Mouse (Mus musculus) Patski (cell line): ENCODE results near the gene Gm2431. TPM values are rescaled to one million over a fixed set of nuclear protein-coding genes. Genes with fewer than 3 reads are reported as not detected.

Source experiments
- ATAC-seq: fragments of 100-300 bp; one replicate; pipeline ENCODE4 v1.8.0; 2021
- CTCF ChIA-PET: fragments of 350-600 bp; sonication (Branson Sonifier 250); formaldehyde crosslinking; loops from one replicate; lab custom pipeline; 2022; ENCODE audit warnings: inconsistent platforms; lab: Charles Lee
- POLR2A ChIA-PET: fragments of 350-600 bp; sonication (Branson Sonifier 250); formaldehyde crosslinking; loops from one replicate; lab custom pipeline; 2022; ENCODE audit warnings: antibody characterized with exemption, inconsistent platforms; lab: Charles Lee
- DNase-seq: peaks from one replicate; pipeline ENCODE4 v3.0.0-alpha.2; 2011; ENCODE audit warnings: low read depth, low spot score
- H3K27me3 ChIP-seq: fragments of 371-371 bp; one replicate; pipeline ENCODE4 v1.5.1; 2021
- CTCF ChIP-seq: fragments of 100-300 bp; IDR thresholded peaks from one replicate; pipeline ENCODE4 v1.5.1; 2021
- in situ Hi-C: fragments of 300-500 bp; cut with MboI; formaldehyde crosslinking; loops from 3 replicates; pipeline ENCODE4 v1.11.1; 2018; ENCODE audit warnings: low pct_unique_long_range_greater_than_20kb, mixed read lengths
- polyA plus RNA-seq: library from polyadenylated mRNA; unstranded; gene quantifications from one replicate; pipeline ENCODE4 v1.2.3, GENCODE M21; 2021

Gm2431 gene
- polyA plus RNA-seq, 1 experiment from 2014 or later, result not detected

DNA sequence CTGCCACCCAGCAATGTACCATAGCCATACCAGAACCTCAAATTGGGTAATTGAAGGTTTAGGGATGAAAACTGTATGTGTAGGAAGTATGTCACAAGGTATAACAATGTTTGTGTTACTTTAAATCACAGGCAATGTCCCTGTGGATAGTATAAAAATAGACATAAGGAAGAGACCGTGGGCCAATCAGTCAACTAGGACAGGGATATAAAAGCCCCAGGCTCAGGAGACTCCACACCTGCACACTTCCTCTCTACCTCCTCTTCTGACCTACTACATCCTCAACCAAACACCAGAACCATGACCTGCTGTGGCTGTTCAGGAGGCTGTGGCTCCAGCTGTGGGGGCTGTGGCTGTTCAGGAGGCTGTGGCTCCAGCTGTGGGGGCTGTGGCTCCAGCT, 46.6 kb downstream of the Gm2431 start, which contains the start of gene Gm7579:
Gm7579 (plus strand) TSS at position 301 of the 400 bp plus-strand sequence.
- CTCF ChIA-PET, result no interaction called here
- H3K27me3 ChIP-seq, result no peaks in the 10 kb centered on the region
- in situ Hi-C loops, result no loop called here

More for the DNA sequence above, 46.6 kb downstream of the Gm2431 start, which contains the start of gene Gm7579:
- ATAC-seq (no peak), DNase-seq (no peak)
- TF ChIP-seq CTCF, result no peak
- POLR2A ChIA-PET, result interaction anchor here (0.5 kb wide), 1 partner anchor 60 kb away, joined by 3 read pairs; no protein-coding TSS in a partner anchor

Other genes starting within 250 kb of the Gm2431 start
- gene Mob2, start 197.3 kb downstream of the Gm2431 start, polyA plus RNA-seq, result 35.2 TPM
- gene Dusp8, start 162.5 kb downstream of the Gm2431 start, polyA plus RNA-seq, result 15.2 TPM
- not detected for gene Gm45618, start 137.6 kb downstream of the Gm2431 start, polyA plus RNA-seq
- not detected for gene Gm39115, start 122.3 kb downstream of the Gm2431 start, polyA plus RNA-seq
- gene Gm45337, start 113.7 kb downstream of the Gm2431 start, polyA plus RNA-seq, result not detected
- gene Gm29735, start 101.2 kb downstream of the Gm2431 start, polyA plus RNA-seq, result not detected
- gene Gm4553, start 92.6 kb downstream of the Gm2431 start, polyA plus RNA-seq, result not detected
- gene Krtap5-2, start 82.3 kb downstream of the Gm2431 start, polyA plus RNA-seq, result not detected
- gene Gm10153, start 68.0 kb downstream of the Gm2431 start, polyA plus RNA-seq, result not detected
- gene Krtap5-3, start 57.0 kb downstream of the Gm2431 start, polyA plus RNA-seq, result not detected
- not detected for gene Gm7579, start 46.5 kb downstream of the Gm2431 start, polyA plus RNA-seq
- not detected for gene Krtap5-5, start 28.4 kb downstream of the Gm2431 start, polyA plus RNA-seq
- not detected for gene Gm40460, start 17.3 kb downstream of the Gm2431 start, polyA plus RNA-seq
- not detected for gene Gm4559, start 16.0 kb upstream of the Gm2431 start, polyA plus RNA-seq
- gene Krtap5-1, start 38.8 kb upstream of the Gm2431 start, polyA plus RNA-seq, result not detected
- gene Krtap5-4, start 45.2 kb upstream of the Gm2431 start, polyA plus RNA-seq, result not detected
- gene Ifitm10, start 115.4 kb upstream of the Gm2431 start, polyA plus RNA-seq, result 325 TPM
- 1,155 TPM for gene Gm49369, start 124.3 kb upstream of the Gm2431 start, polyA plus RNA-seq
- 3,389 TPM for gene Ctsd, start 129.7 kb upstream of the Gm2431 start, polyA plus RNA-seq
- 11.5 TPM for gene Syt8, start 176.5 kb upstream of the Gm2431 start, polyA plus RNA-seq
- gene Tnni2, start 183.5 kb upstream of the Gm2431 start, polyA plus RNA-seq, result 1.5 TPM
- gene Lsp1, start 202.5 kb upstream of the Gm2431 start, polyA plus RNA-seq, result 15.5 TPM
- gene Tnnt3, start 240.5 kb upstream of the Gm2431 start, polyA plus RNA-seq, result 0.22 TPM